Comparison of ENCODE assay signal across 9 mouse cellular contexts in genomic region chr19:61199316-61199715, GRCm38 (mm10). TPM values are rescaled to one million over a fixed set of nuclear protein-coding genes. Genes with fewer than 3 reads are reported as not detected.
A peak's percentile ranks its signal among the peaks of the same experiment; 100 is the strongest.
DNase-seq lines count a peak whose midpoint lies in the region; ATAC-seq and TF ChIP-seq lines count a peak whose summit lies in the region.
"Had no signal": no experiment of that assay in that cellular context is flagged by ENCODE, and none has a peak within 500 bp of the region (broad histone marks: within the 10 kb centered on the region; RNA-seq: fewer than 3 reads in every experiment).

No protein-coding gene starts in this region.

- 16% methylated on average over 13 of the region's 13 CpGs for WGBS in kidney, embryonic 16.5 days
- WGBS in embryonic facial prominence, embryonic 10.5 days = 12% methylated on average over 13 of the region's 13 CpGs
- WGBS in hindbrain, postnatal 0 days = 11% methylated on average over 13 of the region's 13 CpGs

- H3K4me1 ChIP-seq in kidney, embryonic 16.5 days (ENCODE audit: insufficient read depth, low read length) = no peaks in the 10 kb centered on the region
- no peaks in the 10 kb centered on the region for H3K4me1 ChIP-seq in embryonic facial prominence, embryonic 10.5 days
- H3K4me1 ChIP-seq in hindbrain, postnatal 0 days (ENCODE audit: insufficient read depth, low read length) = no peaks in the 10 kb centered on the region

- H3K27ac ChIP-seq in kidney, embryonic 16.5 days (ENCODE audit: low read length) = no peak overlapping the region
- no peak overlapping the region for H3K27ac ChIP-seq in embryonic facial prominence, embryonic 10.5 days (replicated peaks)
- H3K27ac ChIP-seq in hindbrain, postnatal 0 days = no peak overlapping the region

- no peak overlapping the region for H3K4me2 ChIP-seq in kidney, embryonic 16.5 days (replicated peaks; ENCODE audit: low read depth, low read length)
- H3K4me2 ChIP-seq in hindbrain, postnatal 0 days (ENCODE audit: low read depth, low read length) = no peak overlapping the region

- intact Hi-C loops in left cerebral cortex, postnatal 36 days (cut with DNase I) = loop anchor here (1.0 kb wide), 1 partner anchor 67 kb away; no protein-coding TSS in a partner anchor

- ATAC-seq in kidney, embryonic 16.5 days (ENCODE audit: low FRiP score, low TSS enrichment) = no peak
- ATAC-seq in hindbrain, postnatal 0 days = no peak

- no peak overlapping the region for H3K4me3 ChIP-seq in kidney, embryonic 16.5 days (ENCODE audit: low read length)
- no peak overlapping the region for H3K4me3 ChIP-seq in embryonic facial prominence, embryonic 10.5 days
- H3K4me3 ChIP-seq in hindbrain, postnatal 0 days (ENCODE audit: low read length) = no peak overlapping the region

- peak; percentile 86 for DNase-seq in kidney, adult 11 months
- DNase-seq in adrenal gland, adult 8-10 months = peak; percentile 81
- DNase-seq in embryonic facial prominence, embryonic 10.5 days (ENCODE audit: low spot score) = peak; percentile 88
- DNase-seq in hindbrain, postnatal 0 days (ENCODE audit: low spot score) = peak; percentile 92
- DNase-seq in left cerebral cortex, postnatal 36 days (ENCODE audit: low spot score in 2 of 2) = peak; percentile 74 to 85
- DNase-seq in retina, postnatal 1 day = peak; percentile 94
- DNase-seq in urinary bladder, adult 18-20 months (ENCODE audit: low spot score in 2 of 2) = peak; percentile 77 to 80

- H3K27me3 ChIP-seq in kidney, embryonic 16.5 days (ENCODE audit: insufficient read depth, low read length) = no peaks in the 10 kb centered on the region
- H3K27me3 ChIP-seq in embryonic facial prominence, embryonic 10.5 days (replicated peaks; ENCODE audit: low read depth, poor library complexity, severe bottlenecking) = no peaks in the 10 kb centered on the region
- H3K27me3 ChIP-seq in hindbrain, postnatal 0 days (ENCODE audit: insufficient read depth, low read length) = no peaks in the 10 kb centered on the region

- H3K9me3 ChIP-seq in kidney, embryonic 16.5 days (ENCODE audit: low read length) = no peaks in the 10 kb centered on the region
- no peaks in the 10 kb centered on the region for H3K9me3 ChIP-seq in embryonic facial prominence, embryonic 10.5 days
- no peaks in the 10 kb centered on the region for H3K9me3 ChIP-seq in hindbrain, postnatal 0 days (ENCODE audit: low read length)

- no peak overlapping the region for H3K9ac ChIP-seq in kidney, embryonic 16.5 days (replicated peaks; ENCODE audit: low read length)
- no peak overlapping the region for H3K9ac ChIP-seq in hindbrain, postnatal 0 days (replicated peaks; ENCODE audit: low read length)

- TF ChIP-seq CTCF in hindbrain, postnatal 0 days (IDR thresholded peaks at IDR 0.05; ENCODE audit: low read depth) = no peak

- H3K36me3 ChIP-seq in kidney, embryonic 16.5 days (ENCODE audit: insufficient read depth, low read length) = no peaks in the 10 kb centered on the region
- no peaks in the 10 kb centered on the region for H3K36me3 ChIP-seq in embryonic facial prominence, embryonic 10.5 days (replicated peaks)
- no peaks in the 10 kb centered on the region for H3K36me3 ChIP-seq in hindbrain, postnatal 0 days (ENCODE audit: insufficient read depth, low read length)

RNA-seq across cellular contexts. Expression of gene Gm6020, which starts 15.6 kb away (rescaled TPM):
- polyA plus RNA-seq in kidney, embryonic 16.5 days (2015; fragmentation: Nextera tagmentation; extraction: Ambion mirVana) = not detected in 2 replicates
- total RNA-seq in adrenal gland, adult 8-10 months (2022) = not detected
- not detected in 2 replicates for polyA plus RNA-seq in embryonic facial prominence, embryonic 10.5 days (2016; fragmentation: Nextera tagmentation; extraction: Ambion mirVana)
- not detected in 2 replicates for total RNA-seq in hindbrain, postnatal 0 days (2014; rRNA removed)
- polyA plus RNA-seq in hindbrain, postnatal 0 days (2015; fragmentation: Nextera tagmentation; extraction: Ambion mirVana) = not detected in 2 replicates
- not detected for total RNA-seq in left cerebral cortex, postnatal 36 days (2021)
- polyA plus RNA-seq: stomach, embryonic 16.5 days had no signal

RNA-seq across cellular contexts. Expression of gene Gm7102, which starts 23.2 kb away (rescaled TPM):
- polyA plus RNA-seq in kidney, embryonic 16.5 days (2015; fragmentation: Nextera tagmentation; extraction: Ambion mirVana) = 0.19 and 0.48 TPM in 2 replicates
- total RNA-seq in adrenal gland, adult 8-10 months (2022) = under 1 TPM in 1 of 4 experiments, not detected in 3; 0.43 TPM
- 0.10 TPM in 1 of 2 replicates, not detected in the other for polyA plus RNA-seq in embryonic facial prominence, embryonic 10.5 days (2016; fragmentation: Nextera tagmentation; extraction: Ambion mirVana)
- 0.22 and 1.0 TPM in 2 replicates for total RNA-seq in hindbrain, postnatal 0 days (2014; rRNA removed)
- polyA plus RNA-seq in hindbrain, postnatal 0 days (2015; fragmentation: Nextera tagmentation; extraction: Ambion mirVana) = 0.19 TPM in 1 of 2 replicates, not detected in the other
- total RNA-seq in left cerebral cortex, postnatal 36 days (2021) = not detected

RNA-seq across cellular contexts. Expression of gene Csf2ra, which starts 28.9 kb away (rescaled TPM):
- 40.4 and 50.5 TPM in 2 replicates for polyA plus RNA-seq in kidney, embryonic 16.5 days (2015; fragmentation: Nextera tagmentation; extraction: Ambion mirVana)
- 10 to 100 TPM; 19.9 to 83.7 (median 41.9) TPM for total RNA-seq in adrenal gland, adult 8-10 months (2022)
- polyA plus RNA-seq in embryonic facial prominence, embryonic 10.5 days (2016; fragmentation: Nextera tagmentation; extraction: Ambion mirVana) = 13.6 and 16.3 TPM in 2 replicates
- total RNA-seq in hindbrain, postnatal 0 days (2014; rRNA removed) = 39.6 and 48.2 TPM in 2 replicates
- polyA plus RNA-seq in hindbrain, postnatal 0 days (2015; fragmentation: Nextera tagmentation; extraction: Ambion mirVana) = 36.3 and 44.1 TPM in 2 replicates
- total RNA-seq in left cerebral cortex, postnatal 36 days (2021) = 10 to 100 TPM; 27.5 to 40.7 TPM

RNA-seq across cellular contexts. Expression of gene Zfp950, which starts 58.7 kb away (rescaled TPM):
- 32.6 and 39.6 TPM in 2 replicates for polyA plus RNA-seq in kidney, embryonic 16.5 days (2015; fragmentation: Nextera tagmentation; extraction: Ambion mirVana)
- total RNA-seq in adrenal gland, adult 8-10 months (2022) = 100 to 1,000 TPM in 1 of 4 experiments, 10 to 100 TPM in 3; 52.7 to 114 (median 73.4) TPM
- 27.7 and 35.2 TPM in 2 replicates for polyA plus RNA-seq in embryonic facial prominence, embryonic 10.5 days (2016; fragmentation: Nextera tagmentation; extraction: Ambion mirVana)
- total RNA-seq in hindbrain, postnatal 0 days (2014; rRNA removed) = 12.0 and 12.4 TPM in 2 replicates
- polyA plus RNA-seq in hindbrain, postnatal 0 days (2015; fragmentation: Nextera tagmentation; extraction: Ambion mirVana) = 38.1 and 46.7 TPM in 2 replicates
- total RNA-seq in left cerebral cortex, postnatal 36 days (2021) = 10 to 100 TPM; 31.9 to 53.1 TPM
